Mouse (Mus musculus): ENCODE results near the gene Mecom.

DNA sequence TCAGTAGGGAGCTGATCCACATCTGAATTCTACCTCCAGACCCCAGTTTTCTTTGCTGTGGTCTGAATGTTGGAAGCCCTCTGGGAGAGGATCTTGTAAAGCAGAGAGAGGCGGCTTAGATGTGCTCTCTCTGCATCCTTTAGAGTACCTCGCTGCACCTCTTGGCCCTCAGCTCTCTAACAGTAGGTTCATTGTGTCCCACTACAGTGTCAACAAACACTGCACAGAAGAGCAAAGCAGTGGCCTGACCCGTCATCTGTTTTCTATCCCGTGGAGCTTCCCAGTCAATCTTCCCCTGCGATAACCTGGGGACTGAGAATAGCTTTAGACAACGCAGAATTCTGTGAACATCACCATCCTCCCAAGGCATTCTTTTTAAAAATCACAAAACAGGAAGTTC lies 69.6 kb downstream of the Mecom start:
- no peak for TF ChIP-seq CTCF (IDR thresholded peaks at IDR 0.05; ENCODE audit: borderline replicate concordance, insufficient read depth, low read length)
- TF ChIP-seq POLR2A (IDR thresholded peaks at IDR 0.05; ENCODE audit: low read depth, low read length) = no peak
